Mouse (Mus musculus) brain, embryonic 18.5 days (tissue): ENCODE data around the gene Mettl9.

Experiments used
- DNase-seq: peaks from one replicate; pipeline ENCODE4 v3.0.0-alpha.2; 2012; ENCODE audit warnings: low read depth, low spot score

The Mettl9 gene

DNA sequence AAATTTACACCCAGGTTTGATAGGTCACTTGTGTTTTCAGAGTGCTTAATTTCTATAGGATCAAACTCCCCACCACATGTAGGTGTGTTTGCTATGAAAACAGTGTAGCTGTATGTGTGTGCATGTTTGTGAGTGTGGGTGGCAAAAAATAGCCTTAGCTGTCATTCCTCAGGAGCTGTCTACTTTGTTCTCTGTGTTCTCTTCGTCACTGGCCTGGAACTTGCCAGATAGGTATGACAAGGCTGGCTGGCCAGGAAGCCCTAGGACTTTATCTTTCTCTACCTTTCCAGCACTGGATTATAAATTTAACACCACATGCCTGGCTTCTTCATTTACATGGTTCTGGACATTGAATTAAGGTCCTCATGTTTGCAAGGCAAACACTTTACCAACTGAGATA lies 10.0 kb downstream of the Mettl9 start:
- DNase-seq, result no peak

DNA sequence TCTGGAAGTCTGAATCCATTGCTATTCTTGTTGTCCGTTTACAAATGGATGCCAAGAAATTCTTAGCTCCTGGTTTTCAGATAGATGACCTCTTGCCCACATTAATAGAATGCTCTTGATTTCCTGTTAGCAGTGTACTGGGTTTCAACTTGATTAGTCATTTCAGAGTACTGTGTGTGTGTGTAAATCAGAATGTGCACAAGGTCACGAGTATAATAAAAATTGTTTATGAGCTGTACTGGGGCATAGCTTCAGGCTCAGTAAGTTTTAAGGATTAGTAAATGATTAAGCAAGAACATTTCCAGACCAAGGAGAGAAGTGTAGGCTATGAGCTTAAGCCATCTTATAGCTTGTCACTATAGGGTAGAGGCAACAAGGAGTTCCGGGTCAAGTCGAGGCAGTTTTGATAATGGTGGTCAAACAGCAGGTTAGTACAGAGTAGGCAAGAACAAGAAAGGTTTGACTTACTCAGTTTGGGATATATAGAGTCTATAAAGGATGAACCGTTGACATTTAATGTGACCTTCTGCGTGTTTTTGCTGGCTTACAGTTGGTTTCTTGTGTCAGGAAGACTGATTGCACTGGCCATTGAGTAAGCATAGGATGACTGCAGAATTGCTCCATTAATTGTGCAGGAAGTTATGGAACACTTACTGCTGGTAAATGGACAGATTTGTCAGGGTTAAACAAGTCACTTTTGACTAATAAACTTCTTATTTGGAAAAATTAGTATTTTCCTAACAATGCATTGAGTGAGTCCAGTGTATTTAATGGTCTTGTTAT lies 11.6 kb downstream of the Mettl9 start:
- no peak for DNase-seq

DNA sequence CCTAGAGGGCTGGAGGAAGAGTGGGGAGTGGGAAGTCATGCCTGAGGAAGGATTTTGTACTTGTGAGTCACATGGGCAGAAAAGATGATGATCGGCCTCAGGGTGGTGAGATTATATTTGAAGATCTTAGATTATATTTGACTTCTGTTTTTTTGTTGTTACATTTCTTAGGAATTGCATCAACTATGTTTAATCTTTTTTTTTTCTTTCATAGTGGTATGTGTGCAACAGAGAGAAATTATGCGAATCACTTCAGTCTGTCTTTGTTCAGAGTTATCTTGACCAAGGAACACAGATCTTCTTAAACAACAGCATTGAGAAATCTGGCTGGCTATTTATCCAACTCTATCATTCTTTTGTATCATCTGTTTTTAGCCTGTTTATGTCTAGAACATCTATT lies 13.4 kb downstream of the Mettl9 start:
- DNase-seq, result no peak

GRCm38 (mm10) chr7:121053071-121053470 lies 18.8 kb downstream of the Mettl9 start:
- DNase-seq, result no peak

GRCm38 (mm10) chr7:121059477-121060218 lies 25.4 kb downstream of the Mettl9 start:
- DNase-seq, result no peak

GRCm38 (mm10) chr7:121064309-121064708 lies 30.1 kb downstream of the Mettl9 start:
- DNase-seq, result no peak

GRCm38 (mm10) chr7:121071276-121071675 lies 37.0 kb downstream of the Mettl9 start:
- DNase-seq, result no peak

GRCm38 (mm10) chr7:121072506-121072905 lies 38.3 kb downstream of the Mettl9 start:
- no peak for DNase-seq

DNA sequence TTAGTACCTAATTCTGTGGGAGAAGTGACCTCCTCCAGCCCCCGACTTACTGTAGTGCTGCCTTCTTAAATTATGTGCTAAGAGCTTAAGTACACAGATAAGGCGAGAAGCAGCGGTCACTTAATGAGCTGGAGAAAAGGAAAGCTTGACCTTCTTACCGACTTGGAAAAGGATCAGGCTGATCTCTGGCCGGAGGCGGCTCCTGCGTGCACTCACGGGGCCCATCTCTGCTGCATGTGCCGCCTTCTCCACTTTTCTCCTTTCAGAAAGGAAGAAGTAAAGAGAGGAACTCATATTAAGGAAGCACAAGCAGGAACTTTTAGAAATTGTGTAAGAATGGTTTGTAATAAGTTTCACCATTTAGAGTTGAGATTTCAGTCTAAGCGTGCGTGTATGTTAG lies 40.0 kb downstream of the Mettl9 start, which contains the start of gene Igsf6:
Igsf6 (minus strand) TSS at position 292 of the 400 bp plus-strand sequence.
- DNase-seq, result no peak

DNA sequence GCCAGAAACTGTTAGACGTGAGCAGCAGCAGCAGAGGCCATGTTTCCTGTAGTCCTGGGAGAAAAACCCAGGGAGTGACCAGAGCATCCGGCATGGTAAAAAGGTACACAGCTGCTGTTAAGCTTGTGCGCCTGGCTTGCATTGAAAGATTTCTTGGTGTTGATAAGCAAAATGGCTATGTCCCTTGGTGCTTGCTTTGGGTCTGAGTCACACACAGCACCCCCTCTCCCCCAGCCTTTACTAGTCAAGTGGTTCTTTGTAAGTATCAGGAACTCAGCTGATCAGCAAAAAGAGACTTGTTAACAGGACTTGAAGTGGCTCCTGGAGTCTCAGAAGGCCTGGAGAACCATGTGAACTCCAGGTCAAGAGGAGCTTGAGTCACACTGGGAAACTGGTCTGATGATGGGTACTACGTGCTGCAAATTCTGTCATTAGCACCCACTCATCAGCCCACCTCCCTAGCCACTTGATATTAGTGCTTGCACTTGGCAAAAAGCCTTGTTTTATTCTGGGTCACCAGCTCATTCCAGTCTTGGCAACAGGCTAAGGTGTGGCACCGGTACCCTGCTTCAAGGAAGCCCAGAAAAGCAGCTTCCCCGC lies 40.7 kb downstream of the Mettl9 start:
- DNase-seq, result no peak

DNA sequence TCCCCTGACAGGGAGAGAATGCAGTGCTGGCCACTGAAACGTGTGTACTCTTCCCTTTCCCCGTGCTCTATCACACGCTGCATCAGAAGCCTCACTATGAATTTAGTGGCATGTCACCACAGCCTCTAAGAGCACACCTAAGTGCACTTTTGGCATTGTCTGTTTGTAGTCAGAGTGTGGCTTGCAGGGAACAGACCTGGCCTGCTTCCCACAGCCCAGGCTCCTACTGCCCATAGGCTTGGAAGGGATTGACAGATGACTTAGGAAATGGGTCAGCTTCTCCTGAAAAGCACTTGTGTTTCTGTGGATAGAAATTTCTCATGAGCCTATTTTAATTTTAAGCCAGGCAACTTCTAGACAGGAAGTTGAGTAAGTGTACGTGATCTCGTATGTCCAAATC lies 41.2 kb downstream of the Mettl9 start:
- DNase-seq, result no peak

- DNase-seq, result no peak
These were observed 43.1 kb downstream of the Mettl9 start for GRCm38 (mm10) chr7:121077311-121077710.

- DNase-seq, result peak; percentile 52
These were observed 43.6 kb downstream of the Mettl9 start for GRCm38 (mm10) chr7:121077829-121078228.

GRCm38 (mm10) chr7:121081350-121081749 lies 47.1 kb downstream of the Mettl9 start, which contains the start of gene Otoa:
Gene Otoa (plus strand): TSS chr7:121081650.
- no peak for DNase-seq

GRCm38 (mm10) chr7:121081816-121082215 lies 47.6 kb downstream of the Mettl9 start:
- no peak for DNase-seq

- DNase-seq, result no peak
These were observed 48.8 kb downstream of the Mettl9 start for GRCm38 (mm10) chr7:121082949-121083513.

GRCm38 (mm10) chr7:121084840-121085453 lies 50.7 kb downstream of the Mettl9 start:
- DNase-seq, result no peak

GRCm38 (mm10) chr7:121085500-121085899 lies 51.3 kb downstream of the Mettl9 start:
- DNase-seq, result no peak

GRCm38 (mm10) chr7:121088745-121089144 lies 54.5 kb downstream of the Mettl9 start:
- DNase-seq, result no peak

DNA sequence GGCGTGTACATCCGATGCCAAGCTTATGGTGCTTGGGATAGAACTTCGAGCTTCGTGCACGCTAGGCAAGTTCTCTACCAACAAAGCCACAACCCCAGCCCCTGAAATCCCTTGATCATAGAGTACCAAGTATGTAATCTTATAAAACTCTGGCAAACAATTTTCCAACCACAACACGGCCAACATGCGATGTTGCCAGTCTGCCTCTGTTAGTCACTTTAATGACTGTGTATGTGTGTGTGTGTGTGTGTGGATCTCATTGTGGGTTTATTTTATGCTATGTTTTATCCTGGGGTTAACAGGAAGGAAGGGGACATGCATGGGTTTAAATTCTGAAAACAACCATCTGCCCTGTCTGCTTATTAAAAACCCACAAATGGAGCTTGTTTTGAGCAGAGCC lies 56.5 kb downstream of the Mettl9 start:
- no peak for DNase-seq

DNA sequence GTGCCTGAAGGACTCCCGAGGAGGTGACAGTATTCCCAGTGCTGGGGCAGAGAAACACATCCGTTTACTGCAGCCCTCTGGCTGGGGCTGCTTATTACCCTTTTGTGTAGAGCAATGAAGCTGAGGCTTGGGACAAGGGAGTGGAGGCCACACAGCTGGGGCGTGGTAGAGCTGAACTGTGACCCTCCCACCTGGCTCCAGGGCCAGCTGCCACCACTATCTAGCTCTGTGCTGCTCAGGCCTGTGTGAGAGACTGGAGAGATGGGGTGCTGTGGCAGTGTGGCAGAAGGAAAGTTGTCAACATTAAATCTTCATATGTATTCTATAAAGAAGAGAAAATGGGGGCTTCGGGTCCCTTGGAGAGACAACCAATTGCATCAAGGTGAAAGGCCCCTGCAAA lies 58.8 kb downstream of the Mettl9 start:
- no peak for DNase-seq
